Mouse (Mus musculus): ENCODE data around the gene Elfn1. TPM values are rescaled to one million over a fixed set of nuclear protein-coding genes. Genes with fewer than 3 reads are reported as not detected.

The Elfn1 gene
- polyA plus RNA-seq, 1 experiment from 2014 or later: 0.44 TPM

- Histone ChIP-seq H3K36me3 (ENCODE audit: poor library complexity, severe bottlenecking) (no peaks in the 10 kb centered on the region), H3K4me3 (no peak overlapping the region), H3K9ac (no peak overlapping the region), H3K4me2 (no peak overlapping the region), H3K27ac (no peak overlapping the region), H3K9me3 (replicated peaks) (no peaks in the 10 kb centered on the region), H3K27me3 (no peaks in the 10 kb centered on the region), H3K4me1 (peaks cover 36% of the 10 kb centered on the region)
- ATAC-seq: no peak
- 91% methylated on average over 5 of the region's 5 CpGs for WGBS
These were observed 39.7 kb downstream of the Elfn1 start for GRCm38 (mm10) chr5:139947446-139947845.

GRCm38 (mm10) chr5:139948552-139948951 is 40.8 kb downstream of the Elfn1 start:
- H3K4me3 ChIP-seq: no peak overlapping the region
- no peaks in the 10 kb centered on the region for H3K9me3 ChIP-seq (replicated peaks)
- 0 out of 2 replicates have a peak, but pooled peaks have one; percentile 13 for ATAC-seq
- no peak overlapping the region for H3K4me2 ChIP-seq
- no peaks in the 10 kb centered on the region for H3K27me3 ChIP-seq
- peaks cover 36% of the 10 kb centered on the region for H3K4me1 ChIP-seq
- no peak overlapping the region for H3K27ac ChIP-seq
- H3K9ac ChIP-seq: no peak overlapping the region
- 76% methylated on average over 4 of the region's 4 CpGs for WGBS
- H3K36me3 ChIP-seq (ENCODE audit: poor library complexity, severe bottlenecking): no peaks in the 10 kb centered on the region

- Histone ChIP-seq H3K9ac (no peak overlapping the region), H3K9me3 (replicated peaks) (no peaks in the 10 kb centered on the region), H3K27me3 (no peaks in the 10 kb centered on the region), H3K4me2 (no peak overlapping the region), H3K27ac (no peak overlapping the region), H3K36me3 (ENCODE audit: poor library complexity, severe bottlenecking) (no peaks in the 10 kb centered on the region), H3K4me3 (no peak overlapping the region), H3K4me1 (peaks cover 30% of the 10 kb centered on the region)
- WGBS: 46% methylated on average over 8 of the region's 8 CpGs
- ATAC-seq: no peak
These were observed 41.6 kb downstream of the Elfn1 start for GRCm38 (mm10) chr5:139949363-139949762.

GRCm38 (mm10) chr5:139949975-139950578 is 42.3 kb downstream of the Elfn1 start:
- H3K4me1 ChIP-seq: peaks cover 24% of the 10 kb centered on the region
- H3K4me2 ChIP-seq: no peak overlapping the region
- no peak for ATAC-seq
- H3K27ac ChIP-seq: no peak overlapping the region; the same call in 1 of the 2 replicates
- H3K4me3 ChIP-seq: no peak overlapping the region
- WGBS: 70% methylated on average over 11 of the region's 11 CpGs
- no peak overlapping the region for H3K9ac ChIP-seq
- no peaks in the 10 kb centered on the region for H3K27me3 ChIP-seq
- no peaks in the 10 kb centered on the region for H3K36me3 ChIP-seq (ENCODE audit: poor library complexity, severe bottlenecking)
- no peaks in the 10 kb centered on the region for H3K9me3 ChIP-seq (replicated peaks)

- Histone ChIP-seq H3K4me1 (peaks cover 18% of the 10 kb centered on the region), H3K9me3 (replicated peaks) (no peaks in the 10 kb centered on the region), H3K9ac (no peak overlapping the region), H3K4me2 (no peak overlapping the region), H3K27ac (no peak overlapping the region), H3K4me3 (no peak overlapping the region), H3K36me3 (ENCODE audit: poor library complexity, severe bottlenecking) (no peaks in the 10 kb centered on the region), H3K27me3 (0 out of 2 replicates have a peak, but pooled peaks cover 4% of the 10 kb centered on the region)
- WGBS: 40% methylated on average over 10 of the region's 10 CpGs
- peak; percentile 50 for ATAC-seq
These were observed 49.1 kb downstream of the Elfn1 start for GRCm38 (mm10) chr5:139956859-139957258.

- Histone ChIP-seq H3K4me3 (no peak overlapping the region), H3K9me3 (replicated peaks) (no peaks in the 10 kb centered on the region), H3K4me2 (no peak overlapping the region), H3K27me3 (0 out of 2 replicates have a peak, but pooled peaks cover 4% of the 10 kb centered on the region), H3K4me1 (peaks cover 18% of the 10 kb centered on the region), H3K36me3 (ENCODE audit: poor library complexity, severe bottlenecking) (no peaks in the 10 kb centered on the region), H3K9ac (no peak overlapping the region), H3K27ac (no peak overlapping the region)
- no peak for ATAC-seq
- 92% methylated on average over 4 of the region's 4 CpGs for WGBS
These were observed 52.0 kb downstream of the Elfn1 start for GRCm38 (mm10) chr5:139959741-139960140.

- Histone ChIP-seq H3K4me3 (no peak overlapping the region), H3K9me3 (replicated peaks) (no peaks in the 10 kb centered on the region), H3K4me1 (peaks cover 3% of the 10 kb centered on the region; the same call in 1 of the 2 replicates), H3K9ac (no peak overlapping the region), H3K36me3 (ENCODE audit: poor library complexity, severe bottlenecking) (no peaks in the 10 kb centered on the region), H3K4me2 (no peak overlapping the region), H3K27me3 (no peaks in the 10 kb centered on the region), H3K27ac (no peak overlapping the region)
- ATAC-seq: no peak
- 63% methylated on average over 5 of the region's 5 CpGs for WGBS
These were observed 56.6 kb downstream of the Elfn1 start for GRCm38 (mm10) chr5:139964391-139964790.

GRCm38 (mm10) chr5:139965596-139965995 is 57.9 kb downstream of the Elfn1 start:
- 92% methylated on average over 14 of the region's 14 CpGs for WGBS
- Histone ChIP-seq H3K27ac (no peak overlapping the region), H3K9me3 (replicated peaks) (no peaks in the 10 kb centered on the region), H3K27me3 (no peaks in the 10 kb centered on the region), H3K4me2 (no peak overlapping the region), H3K4me1 (peaks cover 6% of the 10 kb centered on the region; the same call in 1 of the 2 replicates), H3K9ac (no peak overlapping the region), H3K36me3 (ENCODE audit: poor library complexity, severe bottlenecking) (no peaks in the 10 kb centered on the region), H3K4me3 (no peak overlapping the region)
- no peak for ATAC-seq

GRCm38 (mm10) chr5:139969151-139969948 is 61.6 kb downstream of the Elfn1 start:
- H3K27ac ChIP-seq: no peak overlapping the region
- peaks cover 6% of the 10 kb centered on the region; the same call in 1 of the 2 replicates for H3K4me1 ChIP-seq
- H3K36me3 ChIP-seq (ENCODE audit: poor library complexity, severe bottlenecking): no peaks in the 10 kb centered on the region
- H3K9ac ChIP-seq: no peak overlapping the region
- H3K9me3 ChIP-seq (replicated peaks): no peaks in the 10 kb centered on the region
- H3K27me3 ChIP-seq: no peaks in the 10 kb centered on the region
- H3K4me2 ChIP-seq: no peak overlapping the region
- 75% methylated on average over 14 of the region's 14 CpGs for WGBS
- no peak overlapping the region for H3K4me3 ChIP-seq
- no peak for ATAC-seq

GRCm38 (mm10) chr5:139970186-139970631 is 62.5 kb downstream of the Elfn1 start:
- Histone ChIP-seq H3K4me1 (0 out of 2 replicates have a peak, but pooled peaks cover 6% of the 10 kb centered on the region), H3K27ac (no peak overlapping the region), H3K9ac (no peak overlapping the region), H3K36me3 (ENCODE audit: poor library complexity, severe bottlenecking) (no peaks in the 10 kb centered on the region), H3K9me3 (replicated peaks) (no peaks in the 10 kb centered on the region), H3K4me3 (no peak overlapping the region), H3K27me3 (no peaks in the 10 kb centered on the region), H3K4me2 (no peak overlapping the region)
- WGBS: 63% methylated on average over 12 of the region's 12 CpGs
- no peak for ATAC-seq

- Histone ChIP-seq H3K9me3 (replicated peaks) (no peaks in the 10 kb centered on the region), H3K4me3 (no peak overlapping the region), H3K4me1 (peaks cover 13% of the 10 kb centered on the region), H3K4me2 (no peak overlapping the region), H3K36me3 (ENCODE audit: poor library complexity, severe bottlenecking) (no peaks in the 10 kb centered on the region), H3K27ac (no peak overlapping the region), H3K9ac (no peak overlapping the region), H3K27me3 (0 out of 2 replicates have a peak, but pooled peaks cover 7% of the 10 kb centered on the region)
- no peak for ATAC-seq
- 95% methylated on average over 4 of the region's 4 CpGs for WGBS
These were observed 68.8 kb downstream of the Elfn1 start for GRCm38 (mm10) chr5:139976584-139976983.

GRCm38 (mm10) chr5:139977476-139977875 is 69.7 kb downstream of the Elfn1 start:
- WGBS: 49% methylated on average over 8 of the region's 8 CpGs
- no peak overlapping the region for H3K4me3 ChIP-seq
- ATAC-seq: no peak
- 0 out of 2 replicates have a peak, but pooled peaks cover 7% of the 10 kb centered on the region for H3K27me3 ChIP-seq
- H3K9me3 ChIP-seq (replicated peaks): no peaks in the 10 kb centered on the region
- no peaks in the 10 kb centered on the region for H3K36me3 ChIP-seq (ENCODE audit: poor library complexity, severe bottlenecking)
- H3K9ac ChIP-seq: no peak overlapping the region
- no peak overlapping the region for H3K27ac ChIP-seq
- peaks cover 13% of the 10 kb centered on the region for H3K4me1 ChIP-seq
- H3K4me2 ChIP-seq: no peak overlapping the region

Measured in forebrain, embryonic 13.5 days (tissue).